Mouse (Mus musculus) G1E (cell line): ENCODE results near the gene Chaf1a. TPM values are rescaled to one million over a fixed set of nuclear protein-coding genes. Genes with fewer than 3 reads are reported as not detected.

Experiments
- ATAC-seq: 2 replicates; pipeline ENCODE4 v1.8.0; 2016; ENCODE audit warnings: mild to moderate bottlenecking; ENCODE audit not compliant: insufficient number of reproducible peaks, poor library complexity, low FRiP score, severe bottlenecking; ENCODE audit errors: extremely low read depth
- DNase-seq: peaks from one replicate; pipeline ENCODE4 v3.0.0; 2012; ENCODE audit warnings: low spot score
- H3K27me3 ChIP-seq: 2 replicates; pipeline ENCODE4 v1.6.1; 2012; ENCODE audit warnings: mild to moderate bottlenecking, low read length, inconsistent platforms; ENCODE audit not compliant: insufficient read depth
- H3K36me3 ChIP-seq: replicated peaks from 2 replicates; pipeline ENCODE3; 2012; ENCODE audit warnings: mild to moderate bottlenecking, inconsistent platforms
- H3K4me1 ChIP-seq: 2 replicates; pipeline ENCODE4 v1.6.1; 2012; ENCODE audit warnings: low read depth, low read length, inconsistent platforms, mixed read lengths; ENCODE audit not compliant: insufficient read depth
- H3K4me3 ChIP-seq: 2 replicates; pipeline ENCODE4 v1.5.1; 2012; ENCODE audit warnings: low read depth, mild to moderate bottlenecking, inconsistent platforms, low read length, moderate library complexity, mixed read lengths
- H3K9me3 ChIP-seq: replicated peaks from 2 replicates; pipeline ENCODE4 v1.6.1; 2012; ENCODE audit warnings: inconsistent platforms
- CTCF ChIP-seq: IDR thresholded peaks from 2 replicates; pipeline ENCODE4 v1.5.1; 2012; ENCODE audit warnings: low read depth, low read length, inconsistent platforms, mixed read lengths
- GATA1 ChIP-seq: IDR thresholded peaks from 2 replicates; pipeline ENCODE4 v1.6.1; 2012; ENCODE audit warnings: borderline replicate concordance, low read length, inconsistent platforms, mixed read lengths
- GATA2 ChIP-seq: IDR thresholded peaks from 2 replicates; pipeline ENCODE4 v1.6.1; 2012; ENCODE audit warnings: low read depth, low read length, inconsistent platforms, borderline replicate concordance
- POLR2AphosphoS5 ChIP-seq: IDR thresholded peaks from 2 replicates; pipeline ENCODE4 v1.6.1; 2012; ENCODE audit warnings: low read depth, low read length, inconsistent platforms; ENCODE audit not compliant: insufficient replicate concordance
- TAL1 ChIP-seq: conservative IDR thresholded peaks from 2 replicates; pipeline ENCODE4 v1.6.1; 2012; ENCODE audit warnings: low read depth, low read length, inconsistent platforms, mixed read lengths
- polyA plus RNA-seq: library from polyadenylated mRNA; stranded (reverse); fragments of >175 nt; gene quantifications from 2 replicates; pipeline ENCODE4 v1.2.3, GENCODE M21; 2012
- total RNA-seq, 2 experiments: library from RNA; stranded (forward) in 1 of 2; stranded (reverse) in 1 of 2; fragments of 200-1000 nt in 1 of 2; fragments of >200 nt in 1 of 2; fragmentation: Nextera tagmentation in 1 of 2; gene quantifications; 2 replicates each; pipeline ENCODE4 v1.2.3; 2014 to 2017

Chaf1a gene
- total and polyA plus RNA-seq, 3 experiments = 31.2 to 143 (median 31.3) TPM

- Histone ChIP-seq H3K9me3 (no peaks in the 10 kb centered on the region), H3K4me3 (no peak overlapping the region), H3K36me3 (peaks cover 99% of the 10 kb centered on the region), H3K4me1 (peaks cover 56% of the 10 kb centered on the region), H3K27me3 (no peaks in the 10 kb centered on the region)
- no peak for DNase-seq
- no peak for ATAC-seq
- TF ChIP-seq TAL1 = no peak
- TF ChIP-seq CTCF = no peak
- no peak for TF ChIP-seq GATA2
- TF ChIP-seq POLR2AphosphoS5 = no peak
- TF ChIP-seq GATA1 = no peak
These were observed 19.7 kb upstream of the Chaf1a start for GRCm38 (mm10) chr17:56020400-56021084.

GRCm38 (mm10) chr17:56021161-56021910, 18.9 kb upstream of the Chaf1a start:
- Histone ChIP-seq H3K9me3 (no peaks in the 10 kb centered on the region), H3K4me3 (no peak overlapping the region), H3K4me1 (peaks cover 61% of the 10 kb centered on the region), H3K27me3 (no peaks in the 10 kb centered on the region), H3K36me3 (peaks cover 99% of the 10 kb centered on the region)
- ATAC-seq (no peak), DNase-seq (no peak)
- no peak for TF ChIP-seq GATA2
- TF ChIP-seq GATA1 = no peak
- TF ChIP-seq POLR2AphosphoS5 = no peak
- TF ChIP-seq CTCF = no peak
- no peak for TF ChIP-seq TAL1

- ATAC-seq = no peak
- no peaks in the 10 kb centered on the region for H3K27me3 ChIP-seq
- no peak for DNase-seq
- no peak overlapping the region for H3K4me3 ChIP-seq
- H3K36me3 ChIP-seq = peaks cover 99% of the 10 kb centered on the region
- H3K4me1 ChIP-seq = peaks cover 69% of the 10 kb centered on the region
- no peaks in the 10 kb centered on the region for H3K9me3 ChIP-seq
- no peak for TF ChIP-seq GATA1
- no peak for TF ChIP-seq TAL1
- no peak for TF ChIP-seq CTCF
- TF ChIP-seq POLR2AphosphoS5 = no peak
- no peak for TF ChIP-seq GATA2
These were observed 17.9 kb upstream of the Chaf1a start for GRCm38 (mm10) chr17:56022131-56022988.

GRCm38 (mm10) chr17:56022989-56023290, 17.3 kb upstream of the Chaf1a start:
- DNase-seq (no peak), ATAC-seq (no peak)
- TF ChIP-seq CTCF = no peak
- no peak for TF ChIP-seq TAL1
- TF ChIP-seq GATA2 = no peak
- TF ChIP-seq POLR2AphosphoS5 = no peak
- TF ChIP-seq GATA1 = no peak
- peaks cover 73% of the 10 kb centered on the region for H3K4me1 ChIP-seq
- no peak overlapping the region for H3K4me3 ChIP-seq
- H3K9me3 ChIP-seq = no peaks in the 10 kb centered on the region
- no peaks in the 10 kb centered on the region for H3K27me3 ChIP-seq
- peaks cover 99% of the 10 kb centered on the region for H3K36me3 ChIP-seq

GRCm38 (mm10) chr17:56023386-56023785, 16.9 kb upstream of the Chaf1a start:
- H3K4me1 ChIP-seq = peaks cover 70% of the 10 kb centered on the region
- no peak for DNase-seq

More at GRCm38 (mm10) chr17:56023386-56023785, 16.9 kb upstream of the Chaf1a start:
- TF ChIP-seq TAL1 (no peak), GATA2 (no peak), CTCF (no peak), POLR2AphosphoS5 (no peak), GATA1 (no peak)
- no peaks in the 10 kb centered on the region for H3K27me3 ChIP-seq
- no peaks in the 10 kb centered on the region for H3K9me3 ChIP-seq
- ATAC-seq = no peak
- H3K36me3 ChIP-seq = peaks cover 99% of the 10 kb centered on the region
- no peak overlapping the region for H3K4me3 ChIP-seq
